Mouse (Mus musculus) retina, postnatal 7 days (tissue): ENCODE measurements around the gene Zbtb16.

ENCODE experiments used
- DNase-seq: peaks from one replicate; pipeline ENCODE4 v3.0.0-alpha.2; 2012; ENCODE audit warnings: low read depth, low spot score

Gene Zbtb16

GRCm38 (mm10) chr9:48605697-48606096 lies 230.3 kb downstream of the Zbtb16 start:
- no peak for DNase-seq

GRCm38 (mm10) chr9:48604939-48605598 lies 231.0 kb downstream of the Zbtb16 start, which contains the start of gene Nnmt:
Gene Nnmt, minus strand, starts transcription at chr9:48605153.
- no peak for DNase-seq
